Mouse (Mus musculus) midbrain, embryonic 15.5 days (tissue): ENCODE data around the gene Ryk. TPM values are rescaled to one million over a fixed set of nuclear protein-coding genes. Genes with fewer than 3 reads are reported as not detected.

Experiments used
- ATAC-seq: fragments of 200-750 bp; cut with Nextera tagmentation; replicated peaks from 2 replicates; pipeline ENCODE4 v1.8.0; 2017; ENCODE audit warnings: moderate TSS enrichment
- H3K27ac ChIP-seq: fragments of 300-500 bp; sonication (generic); 2 replicates; pipeline ENCODE4 v1.5.1; 2015; ENCODE audit warnings: mild to moderate bottlenecking, inconsistent platforms
- H3K27me3 ChIP-seq: fragments of 300-500 bp; sonication (generic); replicated peaks from 2 replicates; pipeline ENCODE4 v1.6.1; 2015; ENCODE audit warnings: inconsistent platforms
- H3K36me3 ChIP-seq: fragments of 300-500 bp; sonication (generic); replicated peaks from 2 replicates; pipeline ENCODE4 v1.6.1; 2015; ENCODE audit warnings: inconsistent platforms
- H3K4me1 ChIP-seq: fragments of 300-500 bp; sonication (generic); 2 replicates; pipeline ENCODE4 v1.6.1; 2015; ENCODE audit warnings: inconsistent platforms
- H3K4me2 ChIP-seq: fragments of 300-500 bp; sonication (generic); 2 replicates; pipeline ENCODE4 v1.6.1; 2015; ENCODE audit warnings: inconsistent platforms, mild to moderate bottlenecking, moderate library complexity
- H3K4me3 ChIP-seq: fragments of 300-500 bp; sonication (generic); 2 replicates; pipeline ENCODE4 v1.5.1; 2015; ENCODE audit warnings: mild to moderate bottlenecking, inconsistent platforms
- H3K9ac ChIP-seq: fragments of 300-500 bp; sonication (generic); 2 replicates; pipeline ENCODE4 v1.6.1; 2015; ENCODE audit warnings: mild to moderate bottlenecking, inconsistent platforms
- H3K9me3 ChIP-seq: fragments of 300-500 bp; sonication (generic); 2 replicates; pipeline ENCODE4 v1.6.1; 2016; ENCODE audit warnings: inconsistent platforms
- WGBS: fragments of 180-500 bp; shearing (Covaris S2); methylation state at CpG from one replicate; pipeline ENCODE4 v1.1.7; 2015; ENCODE audit warnings: mixed read lengths; 5-methylcytosine and 5-hydroxymethylcytosine counted together
- polyA plus RNA-seq: library from polyadenylated mRNA; unstranded; fragments of >200 nt; fragmentation: Nextera tagmentation; extraction: Ambion mirVana; gene quantifications from 2 replicates; pipeline ENCODE4 v1.2.1, GENCODE M21; 2015

The Ryk gene
- polyA plus RNA-seq, 1 experiment from 2014 or later, result 12.5 TPM

GRCm38 (mm10) chr9:102933925-102934721 lies 99.4 kb downstream of the Ryk start:
- H3K4me3 ChIP-seq, result no peak overlapping the region
- 48% methylated on average over 20 of the region's 20 CpGs for WGBS
- no peak overlapping the region for H3K27ac ChIP-seq
- H3K4me1 ChIP-seq, result 0 out of 2 replicates have a peak, but pooled peaks cover 3% of the 10 kb centered on the region
- peak overlapping the region; percentile 36 for H3K4me2 ChIP-seq
- H3K36me3 ChIP-seq, result no peaks in the 10 kb centered on the region
- no peak overlapping the region for H3K9ac ChIP-seq
- no peak for ATAC-seq
- no peaks in the 10 kb centered on the region for H3K9me3 ChIP-seq
- H3K27me3 ChIP-seq, result no peaks in the 10 kb centered on the region

DNA sequence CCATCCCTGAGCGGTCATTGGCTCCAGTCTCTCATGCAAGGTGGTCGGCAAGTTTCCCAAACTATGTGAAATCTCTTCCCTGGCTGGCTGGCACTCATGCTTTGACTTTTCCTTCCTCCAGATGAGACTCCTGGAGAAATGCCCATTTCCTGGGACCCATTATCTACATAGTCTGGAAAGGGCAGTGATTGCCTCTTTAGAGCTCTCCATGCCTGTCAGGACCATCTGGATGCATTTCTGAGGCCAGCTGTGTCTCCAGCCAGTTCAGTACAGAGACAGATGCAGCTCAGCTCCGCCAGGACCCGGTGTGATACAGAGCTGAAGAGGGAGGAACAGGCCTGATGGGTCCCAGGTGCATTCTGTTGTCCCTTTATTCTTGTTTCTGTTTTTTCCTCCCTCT lies 107.5 kb downstream of the Ryk start:
- 83% methylated on average over 4 of the region's 4 CpGs for WGBS
- no peak overlapping the region for H3K27ac ChIP-seq
- H3K9me3 ChIP-seq, result no peaks in the 10 kb centered on the region; the same call in 1 of the 2 replicates
- no peak for ATAC-seq
- no peak overlapping the region for H3K4me2 ChIP-seq
- H3K4me3 ChIP-seq, result no peak overlapping the region
- no peaks in the 10 kb centered on the region for H3K36me3 ChIP-seq
- no peaks in the 10 kb centered on the region for H3K4me1 ChIP-seq
- no peaks in the 10 kb centered on the region for H3K27me3 ChIP-seq
- no peak overlapping the region for H3K9ac ChIP-seq

GRCm38 (mm10) chr9:102944891-102945290 lies 110.2 kb downstream of the Ryk start:
- H3K36me3 ChIP-seq, result no peaks in the 10 kb centered on the region
- ATAC-seq, result no peak
- no peak overlapping the region for H3K27ac ChIP-seq
- no peaks in the 10 kb centered on the region for H3K4me1 ChIP-seq
- H3K9me3 ChIP-seq, result no peaks in the 10 kb centered on the region; the same call in 1 of the 2 replicates
- H3K9ac ChIP-seq, result no peak overlapping the region
- H3K4me2 ChIP-seq, result no peak overlapping the region
- H3K27me3 ChIP-seq, result no peaks in the 10 kb centered on the region
- no peak overlapping the region for H3K4me3 ChIP-seq
- WGBS, result 88% methylated on average over 9 of the region's 9 CpGs

- Histone ChIP-seq H3K4me1 (no peaks in the 10 kb centered on the region), H3K9me3 (no peaks in the 10 kb centered on the region; the same call in 1 of the 2 replicates), H3K4me2 (no peak overlapping the region), H3K4me3 (no peak overlapping the region), H3K9ac (no peak overlapping the region), H3K27me3 (no peaks in the 10 kb centered on the region), H3K27ac (no peak overlapping the region), H3K36me3 (no peaks in the 10 kb centered on the region)
- ATAC-seq, result no peak
- 87% methylated on average over 12 of the region's 12 CpGs for WGBS
These were observed 111.8 kb downstream of the Ryk start for GRCm38 (mm10) chr9:102946469-102947015.

DNA sequence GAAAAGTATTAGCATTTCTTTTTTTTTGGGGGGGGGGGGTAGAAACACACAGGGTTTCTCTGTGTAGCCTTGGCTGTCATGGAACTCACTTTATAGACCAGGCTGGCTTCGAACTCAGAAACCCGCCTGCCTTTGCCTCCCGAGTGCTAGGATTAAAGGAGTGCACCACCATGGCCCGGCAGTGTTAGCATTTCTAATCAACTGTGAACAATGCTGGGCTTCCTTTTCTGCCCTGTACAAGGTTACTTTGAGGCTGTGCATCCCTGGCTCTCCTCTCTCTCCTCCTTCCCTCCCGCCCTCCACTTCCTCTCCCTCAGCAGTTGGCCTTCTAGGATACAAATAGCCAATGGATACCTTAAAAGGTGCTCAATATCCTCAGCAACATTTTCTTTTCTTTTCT lies 114.0 kb downstream of the Ryk start:
- WGBS, result 70% methylated on average over 5 of the region's 5 CpGs
- no peak overlapping the region for H3K9ac ChIP-seq
- no peak overlapping the region for H3K4me2 ChIP-seq
- no peak overlapping the region for H3K27ac ChIP-seq
- no peaks in the 10 kb centered on the region for H3K4me1 ChIP-seq
- no peak overlapping the region for H3K4me3 ChIP-seq
- no peaks in the 10 kb centered on the region for H3K36me3 ChIP-seq
- H3K27me3 ChIP-seq, result no peaks in the 10 kb centered on the region
- ATAC-seq, result no peak
- H3K9me3 ChIP-seq, result no peaks in the 10 kb centered on the region

GRCm38 (mm10) chr9:102951091-102951994 lies 116.6 kb downstream of the Ryk start:
- ATAC-seq, result no peak
- no peak overlapping the region for H3K4me3 ChIP-seq
- H3K9ac ChIP-seq, result no peak overlapping the region
- H3K27me3 ChIP-seq, result no peaks in the 10 kb centered on the region
- H3K9me3 ChIP-seq, result no peaks in the 10 kb centered on the region
- WGBS, result 90% methylated on average over 9 of the region's 9 CpGs
- H3K27ac ChIP-seq, result no peak overlapping the region
- no peak overlapping the region for H3K4me2 ChIP-seq
- no peaks in the 10 kb centered on the region for H3K36me3 ChIP-seq
- H3K4me1 ChIP-seq, result no peaks in the 10 kb centered on the region

- Histone ChIP-seq H3K9me3 (no peaks in the 10 kb centered on the region), H3K4me1 (no peaks in the 10 kb centered on the region), H3K4me3 (no peak overlapping the region), H3K27me3 (no peaks in the 10 kb centered on the region), H3K4me2 (no peak overlapping the region), H3K9ac (no peak overlapping the region), H3K27ac (no peak overlapping the region), H3K36me3 (no peaks in the 10 kb centered on the region)
- ATAC-seq, result no peak
- 84% methylated on average over 3 of the region's 3 CpGs for WGBS
These were observed 121.1 kb downstream of the Ryk start for GRCm38 (mm10) chr9:102955866-102956265.

Other genes with a start within 250 kb of the Ryk start
- gene Anapc13, start 208.6 kb upstream of the Ryk start, polyA plus RNA-seq, result 135 and 137 TPM in 2 replicates
- gene Cep63, start 208.4 kb upstream of the Ryk start, polyA plus RNA-seq, result 38.9 and 42.2 TPM in 2 replicates
- gene Amotl2, start 118.2 kb upstream of the Ryk start, polyA plus RNA-seq, result 83.4 and 90.5 TPM in 2 replicates
- 3.0 and 3.5 TPM in 2 replicates for gene Slco2a1, start 153.8 kb downstream of the Ryk start, polyA plus RNA-seq